Mouse (Mus musculus) forebrain, embryonic 16.5 days (tissue): ENCODE data around the gene Gabpb2. TPM values are rescaled to one million over a fixed set of nuclear protein-coding genes. Genes with fewer than 3 reads are reported as not detected.

Source experiments
- ATAC-seq: fragments of 200-750 bp; cut with Nextera tagmentation; 2 replicates; pipeline ENCODE4 v1.8.0; 2017; ENCODE audit warnings: mild to moderate bottlenecking, moderate library complexity
- H3K27ac ChIP-seq: fragments of 300-500 bp; sonication (generic); 2 replicates; pipeline ENCODE4 v1.5.1; 2014; ENCODE audit warnings: low read length, control low read depth
- H3K27me3 ChIP-seq: fragments of 300-500 bp; sonication (generic); replicated peaks from 2 replicates; pipeline ENCODE4 v1.6.1; 2014; ENCODE audit warnings: low read length; ENCODE audit not compliant: control insufficient read depth, insufficient read depth
- H3K36me3 ChIP-seq: fragments of 300-500 bp; sonication (generic); 2 replicates; pipeline ENCODE4 v1.6.1; 2014; ENCODE audit not compliant: control insufficient read depth, insufficient read depth
- H3K4me1 ChIP-seq: fragments of 300-500 bp; sonication (generic); replicated peaks from 2 replicates; pipeline ENCODE4 v1.6.1; 2014; ENCODE audit warnings: low read length; ENCODE audit not compliant: control insufficient read depth, insufficient read depth
- H3K4me2 ChIP-seq: fragments of 300-500 bp; sonication (generic); 2 replicates; pipeline ENCODE4 v1.6.1; 2014; ENCODE audit warnings: mild to moderate bottlenecking, low read length, control low read depth
- H3K4me3 ChIP-seq: fragments of 300-500 bp; sonication (generic); replicated peaks from 2 replicates; pipeline ENCODE4 v1.5.1; 2014; ENCODE audit warnings: mild to moderate bottlenecking, low read length, control low read depth
- H3K9ac ChIP-seq: fragments of 300-500 bp; sonication (generic); replicated peaks from 2 replicates; pipeline ENCODE4 v1.6.1; 2014; ENCODE audit warnings: low read depth, low read length, control low read depth
- H3K9me3 ChIP-seq: fragments of 300-500 bp; sonication (generic); 2 replicates; pipeline ENCODE4 v1.6.1; 2016; ENCODE audit warnings: low read length; ENCODE audit not compliant: control insufficient read depth
- WGBS: fragments of 180-500 bp; shearing (Covaris S2); extraction: QIAGEN DNeasy Blood & Tissue Kit; methylation state at CpG from one replicate; pipeline ENCODE4 v1.1.7; 2014; 5-methylcytosine and 5-hydroxymethylcytosine counted together
- polyA plus RNA-seq: library from polyadenylated mRNA; unstranded; fragments of >200 nt; fragmentation: Nextera tagmentation; extraction: Ambion mirVana; gene quantifications from 2 replicates; pipeline ENCODE4 v1.2.1, GENCODE M21; 2015

Gabpb2 gene
- polyA plus RNA-seq, 1 experiment from 2014 or later = 5.6 TPM

DNA sequence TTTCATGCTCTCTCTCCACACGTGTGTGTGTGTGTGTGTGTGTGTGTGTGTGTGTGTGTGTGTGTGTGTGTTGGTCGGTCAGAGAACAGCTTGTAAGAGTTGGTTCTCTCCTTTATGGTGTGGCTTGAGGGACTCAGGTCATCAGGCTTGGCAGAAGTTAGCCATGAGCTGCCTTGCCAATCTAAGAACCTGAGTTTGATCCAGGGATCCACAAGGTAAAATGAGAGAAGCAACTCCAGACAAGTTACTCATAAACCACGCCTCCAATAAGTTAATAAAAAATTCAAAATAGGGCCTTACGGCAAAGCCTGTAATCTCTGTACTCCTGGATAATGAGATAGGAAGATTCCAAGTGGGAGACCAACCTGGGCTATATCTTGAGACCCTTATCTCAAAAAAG, 9.4 kb downstream of the Gabpb2 start:
- Histone ChIP-seq H3K27ac (no peak overlapping the region), H3K27me3 (no peaks in the 10 kb centered on the region), H3K9me3 (no peaks in the 10 kb centered on the region), H3K36me3 (peaks cover 4% of the 10 kb centered on the region), H3K9ac (no peak overlapping the region), H3K4me3 (no peak overlapping the region), H3K4me2 (no peak overlapping the region), H3K4me1 (no peaks in the 10 kb centered on the region)
- WGBS = 89% methylated on average over 4 of the region's 4 CpGs
- ATAC-seq = no peak

- no peaks in the 10 kb centered on the region for H3K4me1 ChIP-seq
- ATAC-seq = no peak
- H3K9ac ChIP-seq = no peak overlapping the region
- no peak overlapping the region for H3K27ac ChIP-seq
- no peaks in the 10 kb centered on the region for H3K27me3 ChIP-seq
- no peaks in the 10 kb centered on the region for H3K9me3 ChIP-seq
- peaks cover 19% of the 10 kb centered on the region for H3K36me3 ChIP-seq
- H3K4me2 ChIP-seq = no peak overlapping the region
- 92% methylated on average over 6 of the region's 6 CpGs for WGBS
- H3K4me3 ChIP-seq = no peak overlapping the region
These were observed 13.8 kb downstream of the Gabpb2 start for GRCm38 (mm10) chr3:95203880-95204279.

GRCm38 (mm10) chr3:95200562-95200961, 17.2 kb downstream of the Gabpb2 start:
- Histone ChIP-seq H3K4me3 (no peak overlapping the region), H3K4me1 (no peaks in the 10 kb centered on the region), H3K36me3 (peaks cover 17% of the 10 kb centered on the region), H3K9me3 (no peaks in the 10 kb centered on the region), H3K27ac (no peak overlapping the region; the same call in 1 of the 2 replicates), H3K9ac (no peak overlapping the region), H3K4me2 (no peak overlapping the region), H3K27me3 (no peaks in the 10 kb centered on the region)
- 66% methylated on average over 2 of the region's 2 CpGs for WGBS
- no peak for ATAC-seq

DNA sequence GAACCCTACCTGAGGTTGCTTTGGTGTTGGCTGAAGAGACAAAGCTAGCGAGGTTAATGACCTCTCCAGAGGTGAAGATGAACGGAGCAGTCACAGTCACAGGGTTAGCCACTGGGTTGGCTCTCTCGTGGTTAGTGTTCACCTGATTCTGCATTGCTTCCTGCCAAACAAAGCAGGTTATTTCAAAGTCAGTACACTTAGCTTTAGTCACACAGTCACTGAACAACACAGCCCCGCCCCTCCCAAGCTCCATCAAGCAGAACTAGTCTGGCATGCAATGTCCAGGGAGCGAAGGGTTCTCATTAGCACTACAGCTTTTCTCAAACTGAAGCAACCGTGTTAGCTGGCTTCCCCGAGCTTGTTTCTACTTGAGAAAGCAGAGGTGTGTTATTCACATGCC, 17.6 kb downstream of the Gabpb2 start:
- no peaks in the 10 kb centered on the region for H3K4me1 ChIP-seq
- H3K27me3 ChIP-seq = no peaks in the 10 kb centered on the region
- no peak for ATAC-seq
- WGBS = 74% methylated on average over 7 of the region's 7 CpGs
- H3K4me3 ChIP-seq = no peak overlapping the region
- no peak overlapping the region for H3K9ac ChIP-seq
- H3K9me3 ChIP-seq = no peaks in the 10 kb centered on the region
- peaks cover 18% of the 10 kb centered on the region for H3K36me3 ChIP-seq
- no peak overlapping the region for H3K4me2 ChIP-seq
- peak overlapping the region; percentile 2; the same call in 1 of the 2 replicates for H3K27ac ChIP-seq

GRCm38 (mm10) chr3:95199101-95199500, 18.6 kb downstream of the Gabpb2 start:
- Histone ChIP-seq H3K4me1 (no peaks in the 10 kb centered on the region), H3K9ac (no peak overlapping the region), H3K27ac (no peak overlapping the region), H3K27me3 (no peaks in the 10 kb centered on the region), H3K36me3 (peaks cover 18% of the 10 kb centered on the region), H3K9me3 (no peaks in the 10 kb centered on the region), H3K4me2 (no peak overlapping the region), H3K4me3 (no peak overlapping the region)
- no peak for ATAC-seq
- 91% methylated on average over 1 of the region's 1 CpGs for WGBS

DNA sequence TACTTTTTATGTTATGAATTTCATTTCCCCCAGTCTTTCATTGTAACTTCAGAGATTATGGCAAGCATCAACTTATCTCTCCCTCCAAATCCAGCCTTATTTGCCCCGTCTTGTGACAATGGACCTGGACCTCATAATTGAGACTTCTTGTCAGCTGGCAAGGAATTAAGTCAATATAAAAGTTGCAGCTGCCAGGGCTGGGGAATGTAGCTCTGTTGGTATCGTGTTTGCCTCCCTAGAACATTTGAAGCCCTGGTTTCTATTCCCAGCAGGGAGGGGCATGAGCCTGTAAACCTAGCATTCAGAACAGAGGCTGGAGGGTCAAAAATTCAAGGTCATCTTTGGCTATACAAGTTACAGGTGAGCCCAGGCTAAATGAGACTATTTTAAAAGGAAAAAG, 21.9 kb downstream of the Gabpb2 start:
- H3K9me3 ChIP-seq = no peaks in the 10 kb centered on the region
- no peaks in the 10 kb centered on the region for H3K27me3 ChIP-seq
- H3K4me3 ChIP-seq = no peak overlapping the region
- no peaks in the 10 kb centered on the region for H3K4me1 ChIP-seq
- no peak overlapping the region for H3K4me2 ChIP-seq
- H3K27ac ChIP-seq = no peak overlapping the region
- ATAC-seq = no peak
- H3K36me3 ChIP-seq = peaks cover 5% of the 10 kb centered on the region; the same call in 1 of the 2 replicates
- no peak overlapping the region for H3K9ac ChIP-seq
- 80% methylated on average over 2 of the region's 2 CpGs for WGBS

GRCm38 (mm10) chr3:95194721-95195135, 23.0 kb downstream of the Gabpb2 start:
- no peak overlapping the region for H3K27ac ChIP-seq
- peaks cover 10% of the 10 kb centered on the region for H3K36me3 ChIP-seq
- H3K4me1 ChIP-seq = no peaks in the 10 kb centered on the region
- H3K4me3 ChIP-seq = no peak overlapping the region
- H3K9ac ChIP-seq = no peak overlapping the region
- no peak for ATAC-seq
- no peak overlapping the region for H3K4me2 ChIP-seq
- H3K27me3 ChIP-seq = no peaks in the 10 kb centered on the region
- no peaks in the 10 kb centered on the region for H3K9me3 ChIP-seq
- 69% methylated on average over 6 of the region's 6 CpGs for WGBS

- Histone ChIP-seq H3K36me3 (peaks cover 18% of the 10 kb centered on the region), H3K9ac (no peak overlapping the region)
- WGBS = 95% methylated on average over 6 of the region's 6 CpGs
These were observed 30.8 kb downstream of the Gabpb2 start for GRCm38 (mm10) chr3:95186888-95187287.

DNA sequence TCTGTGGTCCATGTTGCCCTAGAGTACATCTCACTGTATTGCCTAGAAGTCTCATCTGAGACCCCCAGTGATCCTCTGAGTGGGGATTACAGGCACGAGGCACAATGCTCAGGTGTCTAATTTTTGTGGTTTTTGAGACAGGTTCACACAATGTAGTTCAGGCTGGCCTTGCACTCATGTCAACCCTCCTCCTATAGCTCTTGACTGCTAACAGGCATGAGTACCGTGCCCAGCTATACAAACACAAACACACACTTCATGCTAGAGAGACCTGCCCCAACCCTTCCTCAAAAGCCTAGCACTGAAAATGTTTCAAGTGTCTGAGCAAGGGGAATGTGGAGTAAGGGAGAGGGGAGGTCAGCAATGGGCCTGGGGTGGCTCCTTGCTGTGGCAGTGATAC, 31.6 kb downstream of the Gabpb2 start:
- Histone ChIP-seq H3K27ac (no peak overlapping the region), H3K4me2 (no peak overlapping the region), H3K9me3 (no peaks in the 10 kb centered on the region), H3K4me1 (no peaks in the 10 kb centered on the region), H3K27me3 (no peaks in the 10 kb centered on the region), H3K36me3 (peaks cover 18% of the 10 kb centered on the region), H3K9ac (no peak overlapping the region), H3K4me3 (no peak overlapping the region)
- ATAC-seq = no peak
- 88% methylated on average over 2 of the region's 2 CpGs for WGBS

More at GRCm38 (mm10) chr3:95186888-95187287, 30.8 kb downstream of the Gabpb2 start:
- Histone ChIP-seq H3K4me2 (no peak overlapping the region), H3K4me3 (no peak overlapping the region), H3K27ac (no peak overlapping the region), H3K4me1 (no peaks in the 10 kb centered on the region), H3K9me3 (no peaks in the 10 kb centered on the region), H3K27me3 (no peaks in the 10 kb centered on the region)
- no peak for ATAC-seq
